Mouse (Mus musculus) cerebellum, adult 18-20 months (tissue): ENCODE measurements at regions not wholly inside any gene's neighbourhood (a gene's known extent, or its start where the extent isn't known, plus 50 kb on each side); places are given as distances from the start of the nearest gene placed in this dataset.

Experiments
- DNase-seq, 2 experiments: peaks; one replicate each; pipeline ENCODE4 v3.0.0; 2021

- no peak for DNase-seq
These were observed 144.1 kb upstream of the Serp2 start for GRCm38 (mm10) chr14:76700796-76701195.

GRCm38 (mm10) chr14:76700190-76700589 lies 143.5 kb upstream of the Serp2 start:
- DNase-seq: no peak

- no peak for DNase-seq
These were observed 142.2 kb upstream of the Serp2 start for GRCm38 (mm10) chr14:76698718-76699402.

- DNase-seq: no peak
These were observed 140.0 kb upstream of the Serp2 start for GRCm38 (mm10) chr14:76696729-76697128.

GRCm38 (mm10) chr14:76695691-76696355 lies 139.1 kb upstream of the Serp2 start:
- DNase-seq: no peak

- no peak for DNase-seq
These were observed 138.2 kb upstream of the Serp2 start for GRCm38 (mm10) chr14:76694894-76695293.

- no peak for DNase-seq
These were observed 136.9 kb upstream of the Serp2 start for GRCm38 (mm10) chr14:76693351-76694317.

- DNase-seq: no peak
These were observed 131.3 kb upstream of the Serp2 start for GRCm38 (mm10) chr14:76687971-76688407.

- DNase-seq: no peak
These were observed 130.2 kb upstream of the Serp2 start for GRCm38 (mm10) chr14:76686762-76687453.

- no peak for DNase-seq
These were observed 129.4 kb upstream of the Serp2 start for GRCm38 (mm10) chr14:76685830-76686761.

GRCm38 (mm10) chr14:76684327-76684726 lies 127.6 kb upstream of the Serp2 start:
- DNase-seq: no peak

GRCm38 (mm10) chr14:76681581-76682377 lies 125.1 kb upstream of the Serp2 start:
- no peak for DNase-seq

GRCm38 (mm10) chr14:76678512-76679134 lies 121.9 kb upstream of the Serp2 start:
- no peak for DNase-seq

- DNase-seq: no peak
These were observed 118.3 kb upstream of the Serp2 start for GRCm38 (mm10) chr14:76674949-76675348.

GRCm38 (mm10) chr14:76673671-76674331 lies 117.1 kb upstream of the Serp2 start:
- no peak for DNase-seq

GRCm38 (mm10) chr14:76672899-76673298 lies 116.2 kb upstream of the Serp2 start:
- DNase-seq: no peak

GRCm38 (mm10) chr14:76672442-76672841 lies 115.8 kb upstream of the Serp2 start:
- no peak for DNase-seq

- no peak for DNase-seq
These were observed 114.3 kb upstream of the Serp2 start for GRCm38 (mm10) chr14:76671023-76671422.

GRCm38 (mm10) chr14:76665754-76666371 lies 109.2 kb upstream of the Serp2 start:
- no peak for DNase-seq
